ENCODE assay signal across 21 mouse cellular contexts in genomic region chr2:154418001-154418400, GRCm38 (mm10). TPM values are rescaled to one million over a fixed set of nuclear protein-coding genes. Genes with fewer than 3 reads are reported as not detected.
A peak's percentile ranks its signal among the peaks of the same experiment; 100 is the strongest.
DNase-seq lines count a peak whose midpoint lies in the region; ATAC-seq lines count a peak whose summit lies in the region.
"Had no signal": no experiment of that assay in that cellular context is flagged by ENCODE, and none has a peak within 500 bp of the region (broad histone marks: within the 10 kb centered on the region; RNA-seq: fewer than 3 reads in every experiment).

No protein-coding gene starts in this region.

- no peak for ATAC-seq in megakaryocyte-erythroid progenitor cell, adult 5-6 weeks (replicated peaks; ENCODE audit: low FRiP score, low TSS enrichment, poor library complexity, severe bottlenecking)
- ATAC-seq: activated CD4-positive, CD25-positive, alpha-beta regulatory T cell, adult 4 months; CD4-positive, CD25-positive, alpha-beta regulatory T cell, adult 4 months; forebrain, embryonic 13.5 days; forebrain, embryonic 15.5 days; forebrain, postnatal 0 days had no signal

- peak; percentile 76 for DNase-seq in heart, adult 11 months
- no peak for DNase-seq in heart, adult 8-10 months (ENCODE audit: low spot score)
- DNase-seq in testis, postnatal 14 days (ENCODE audit: low spot score): peak; percentile 62
- no peak for DNase-seq in testis, postnatal 10 days (ENCODE audit: low spot score)
- DNase-seq: adrenal gland, adult 8-10 months; adrenal gland, postnatal 14 days; adrenal gland, postnatal 36 days; B cell, adult 2 months; cerebellum, adult 11-12 months; cerebellum, adult 2 months; cerebellum, adult 9-10 months; cerebellum, postnatal 10 days; cerebellum, postnatal 25 days; forebrain, postnatal 0 days had no signal

RNA-seq across cellular contexts. Expression of gene Snta1, which starts 10.1 kb away (rescaled TPM):
- 10 to 100 TPM; 69.1 to 74.1 (median 72.8) TPM for total RNA-seq in heart, adult 8-10 months (2022)
- total RNA-seq in megakaryocyte-erythroid progenitor cell, adult 5-6 weeks (2014; fragmentation: Nextera tagmentation): 0.27 and 1.5 TPM in 2 replicates
- 0.76 TPM in 1 of 2 replicates, not detected in the other for total RNA-seq in megakaryocyte-erythroid progenitor cell, adult 5-6 weeks (2017)
- total RNA-seq: CH12.LX, G1E had no signal

RNA-seq across cellular contexts. Expression of gene Cbfa2t2, which starts 18.3 kb away (rescaled TPM):
- total RNA-seq in heart, adult 8-10 months (2022): 10 to 100 TPM; 11.6 to 22.2 (median 16.0) TPM
- total RNA-seq in megakaryocyte-erythroid progenitor cell, adult 5-6 weeks (2014; fragmentation: Nextera tagmentation): 17.0 and 20.8 TPM in 2 replicates
- total RNA-seq in megakaryocyte-erythroid progenitor cell, adult 5-6 weeks (2017): 10.4 and 18.8 TPM in 2 replicates

RNA-seq across cellular contexts. Expression of gene Cdk5rap1, which starts 45.2 kb away (rescaled TPM):
- 10 to 100 TPM; 17.0 to 21.7 (median 20.5) TPM for total RNA-seq in heart, adult 8-10 months (2022)
- 18.8 and 27.3 TPM in 2 replicates for total RNA-seq in megakaryocyte-erythroid progenitor cell, adult 5-6 weeks (2014; fragmentation: Nextera tagmentation)
- total RNA-seq in megakaryocyte-erythroid progenitor cell, adult 5-6 weeks (2017): 22.9 and 27.9 TPM in 2 replicates

Comparison
In these comparisons a context has a peak if more than half of its experiments do, and no peak if none do; other contexts are left out.
1. DNase-seq: peak in heart, adult 11 months (single experiment) and testis, postnatal 14 days (single experiment); none in heart, adult 8-10 months (single experiment) and testis, postnatal 10 days (single experiment).
2. RNA of gene Snta1, which starts 10.1 kb away (total RNA-seq): 69.1 to 74.1 TPM in heart, adult 8-10 months; 0.27 to 1.5 TPM in megakaryocyte-erythroid progenitor cell, adult 5-6 weeks; every median in the first group is over 10 times any median in the second.